Mouse (Mus musculus) spleen, postnatal 14 days (tissue): ENCODE data around the gene Ccnq.
A peak's percentile ranks its signal among the peaks of the same experiment; 100 is the strongest.

Source experiments
- DNase-seq, 2 experiments: peaks; one replicate each; pipeline ENCODE4 v3.0.0; 2021 to 2022; ENCODE audit warnings: low spot score in 2 of 2

Gene Ccnq

DNA sequence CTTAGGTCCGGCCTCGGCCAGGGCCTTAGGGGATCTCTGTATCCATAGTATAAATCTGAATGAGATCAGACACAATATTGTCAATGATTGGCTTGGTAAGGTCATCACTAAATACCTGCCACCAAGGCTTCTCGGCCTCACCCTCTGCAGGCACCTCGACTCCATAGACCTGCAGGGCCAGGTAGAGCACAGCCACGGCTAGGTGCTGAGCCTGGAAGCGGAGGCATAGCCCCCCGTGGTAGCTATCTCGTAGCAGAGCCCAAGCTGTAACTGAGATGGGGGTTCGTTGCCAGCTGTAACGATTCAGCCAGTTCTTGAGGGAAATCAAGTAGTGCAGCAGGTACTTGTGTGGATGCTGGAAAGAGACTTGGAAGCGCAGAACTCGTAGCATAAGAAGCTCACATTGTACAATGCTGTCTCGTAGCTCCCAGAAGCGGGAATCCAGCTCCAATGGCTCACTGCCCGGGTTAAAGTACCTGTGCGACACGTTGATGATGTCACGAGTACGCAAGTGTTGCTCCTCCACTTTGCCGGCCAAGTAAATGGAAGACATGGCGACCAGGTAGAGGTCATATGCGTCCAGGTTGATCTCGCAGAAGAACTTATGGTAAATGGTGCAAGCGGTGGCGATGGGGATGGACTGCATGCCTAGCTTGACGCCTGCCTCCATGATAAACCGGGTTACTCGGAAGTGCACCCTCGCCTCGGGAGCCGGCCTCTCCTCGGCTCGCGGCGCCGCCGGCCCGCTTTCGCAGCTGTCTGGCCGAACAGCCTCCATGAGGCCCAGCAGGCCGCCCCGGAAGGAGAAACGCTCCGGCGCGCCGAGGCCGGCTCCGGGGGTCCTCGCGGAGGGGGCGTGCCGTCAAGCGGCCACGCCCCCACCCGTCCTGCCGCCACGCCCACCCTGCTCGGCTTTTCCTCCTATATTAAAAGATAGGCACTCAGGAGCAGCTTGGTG lies at the start of gene Ccnq:
Ccnq (minus strand) TSS at position 845 of the 958 bp plus-strand sequence.
- DNase-seq = peak; percentile 58 to 67

- DNase-seq = no peak
These were observed 49.6 kb upstream of the Ccnq start for GRCm38 (mm10) chr11:78801094-78801493.

DNA sequence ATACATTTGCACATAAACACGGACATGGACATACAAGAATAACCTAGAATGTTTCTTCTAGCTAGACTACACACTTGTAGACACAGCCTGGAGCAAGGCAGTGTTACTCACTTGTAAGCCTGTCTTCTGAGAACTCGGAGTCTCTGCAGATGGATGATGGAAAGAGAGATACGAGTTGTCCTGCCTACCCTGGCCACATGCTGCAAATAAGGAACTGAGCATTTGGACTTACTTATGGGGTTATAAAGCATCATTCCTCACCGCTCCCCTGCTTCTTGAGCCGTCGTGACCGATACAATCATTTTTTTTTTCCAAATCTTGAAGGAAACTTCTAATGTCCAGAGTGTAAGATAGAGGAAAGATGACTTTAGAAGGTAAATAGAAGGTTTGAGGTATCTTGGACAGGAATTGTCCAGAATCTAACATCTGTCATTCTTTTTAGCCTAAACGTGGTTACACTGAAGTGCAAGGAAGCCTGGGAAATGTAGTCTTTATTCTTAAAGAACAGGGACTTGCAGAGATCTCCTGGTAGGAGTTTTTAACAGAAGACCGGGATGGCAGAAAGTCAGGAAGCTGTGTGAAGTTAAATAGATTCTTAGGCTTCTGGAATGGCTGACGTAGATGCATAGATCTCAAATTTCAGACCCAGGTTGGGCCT lies 44.7 kb upstream of the Ccnq start:
- DNase-seq = no peak

- no peak for DNase-seq
These were observed 41.6 kb upstream of the Ccnq start for GRCm38 (mm10) chr11:78793116-78793515.

DNA sequence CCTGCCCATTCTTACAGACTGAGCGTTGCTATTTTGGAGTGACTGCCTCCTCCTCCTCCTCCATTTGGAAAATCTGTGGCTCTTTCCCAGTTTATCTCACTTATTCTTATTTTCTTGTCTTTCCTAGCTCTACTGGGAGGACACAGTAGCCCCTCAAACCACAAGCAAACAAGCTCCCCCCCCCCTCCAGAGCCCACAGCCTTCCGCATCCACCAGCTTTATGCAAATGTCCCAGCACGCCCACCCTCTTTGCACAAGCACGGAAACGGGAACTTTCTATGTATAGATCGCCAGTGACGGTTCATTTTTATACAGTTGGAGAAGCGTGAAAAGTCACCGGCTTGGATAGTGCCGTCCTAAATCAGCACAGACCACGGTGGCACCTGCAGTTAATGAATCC lies 40.9 kb upstream of the Ccnq start:
- no peak for DNase-seq

DNA sequence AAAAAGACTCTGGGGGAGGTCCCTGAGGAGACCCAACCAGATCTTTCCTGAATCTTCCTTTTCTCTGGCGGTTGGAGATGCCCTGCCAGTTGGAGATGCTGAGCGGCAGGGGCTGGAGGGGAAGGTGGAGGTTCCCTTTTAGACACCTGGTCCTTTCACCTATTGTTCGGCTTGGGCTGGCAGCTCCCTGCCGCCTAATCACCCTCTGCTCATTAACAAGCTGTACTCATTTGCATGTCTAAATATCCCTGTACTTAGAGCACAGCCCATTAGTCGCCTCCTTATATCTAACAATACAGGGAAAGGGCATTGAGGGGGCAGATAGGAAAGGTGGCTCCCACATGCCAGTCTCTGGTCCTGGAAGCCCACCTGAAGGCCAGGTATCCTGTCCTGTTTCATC lies 40.5 kb upstream of the Ccnq start:
- DNase-seq = no peak

- DNase-seq = no peak
These were observed 40.1 kb upstream of the Ccnq start for GRCm38 (mm10) chr11:78791582-78791981.

- DNase-seq = no peak
These were observed 38.0 kb upstream of the Ccnq start for GRCm38 (mm10) chr11:78789370-78790060.

GRCm38 (mm10) chr11:78786013-78786431 lies 34.5 kb upstream of the Ccnq start:
- DNase-seq = no peak

DNA sequence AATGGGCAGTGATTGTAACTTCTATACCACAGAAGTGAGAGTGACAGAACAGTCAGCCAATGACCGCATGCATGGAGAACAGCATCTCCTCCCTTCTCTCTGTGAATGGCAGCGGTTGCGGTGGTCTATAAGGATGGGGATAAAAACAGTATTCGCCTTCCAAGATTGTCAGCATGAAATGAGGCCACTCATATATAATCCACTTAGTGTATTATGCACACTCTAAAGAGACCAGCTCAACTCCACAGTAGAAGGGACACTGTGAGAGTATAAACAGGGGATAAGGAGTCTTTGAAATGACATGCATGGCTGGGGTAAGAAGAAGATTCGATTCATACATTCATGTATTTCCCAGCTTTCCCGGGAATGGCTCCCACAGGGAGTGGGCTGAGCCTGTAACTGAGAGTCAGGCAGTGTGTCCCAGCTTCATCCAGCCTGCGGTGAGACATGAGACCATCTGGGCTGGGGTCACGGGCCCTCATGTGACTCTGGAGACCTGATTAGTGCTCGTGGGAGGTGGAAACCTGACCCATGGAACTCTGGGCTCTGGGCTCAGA lies 31.3 kb upstream of the Ccnq start:
- DNase-seq = no peak

GRCm38 (mm10) chr11:78782326-78782725 lies 30.8 kb upstream of the Ccnq start:
- DNase-seq = no peak

DNA sequence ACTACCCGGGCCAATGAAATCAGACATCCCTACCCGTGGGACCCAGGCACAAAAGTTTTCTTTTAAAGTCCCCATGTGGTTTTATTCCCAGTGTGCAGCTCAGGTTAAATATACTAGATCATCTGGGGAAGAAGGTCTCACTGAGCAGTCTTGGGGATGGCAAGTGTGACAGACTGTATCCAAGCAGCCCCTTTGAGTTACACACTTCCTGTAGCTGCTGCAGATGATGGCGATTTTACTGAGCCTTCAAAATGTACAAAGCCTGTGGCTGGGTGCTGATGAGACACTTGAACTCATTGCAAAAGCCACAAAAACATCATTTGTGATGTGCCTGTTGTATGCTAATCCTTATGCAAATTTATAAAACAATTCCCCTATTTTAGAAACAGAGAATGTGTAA lies 29.0 kb upstream of the Ccnq start:
- DNase-seq = no peak

GRCm38 (mm10) chr11:78780002-78780401 lies 28.5 kb upstream of the Ccnq start:
- no peak for DNase-seq

DNA sequence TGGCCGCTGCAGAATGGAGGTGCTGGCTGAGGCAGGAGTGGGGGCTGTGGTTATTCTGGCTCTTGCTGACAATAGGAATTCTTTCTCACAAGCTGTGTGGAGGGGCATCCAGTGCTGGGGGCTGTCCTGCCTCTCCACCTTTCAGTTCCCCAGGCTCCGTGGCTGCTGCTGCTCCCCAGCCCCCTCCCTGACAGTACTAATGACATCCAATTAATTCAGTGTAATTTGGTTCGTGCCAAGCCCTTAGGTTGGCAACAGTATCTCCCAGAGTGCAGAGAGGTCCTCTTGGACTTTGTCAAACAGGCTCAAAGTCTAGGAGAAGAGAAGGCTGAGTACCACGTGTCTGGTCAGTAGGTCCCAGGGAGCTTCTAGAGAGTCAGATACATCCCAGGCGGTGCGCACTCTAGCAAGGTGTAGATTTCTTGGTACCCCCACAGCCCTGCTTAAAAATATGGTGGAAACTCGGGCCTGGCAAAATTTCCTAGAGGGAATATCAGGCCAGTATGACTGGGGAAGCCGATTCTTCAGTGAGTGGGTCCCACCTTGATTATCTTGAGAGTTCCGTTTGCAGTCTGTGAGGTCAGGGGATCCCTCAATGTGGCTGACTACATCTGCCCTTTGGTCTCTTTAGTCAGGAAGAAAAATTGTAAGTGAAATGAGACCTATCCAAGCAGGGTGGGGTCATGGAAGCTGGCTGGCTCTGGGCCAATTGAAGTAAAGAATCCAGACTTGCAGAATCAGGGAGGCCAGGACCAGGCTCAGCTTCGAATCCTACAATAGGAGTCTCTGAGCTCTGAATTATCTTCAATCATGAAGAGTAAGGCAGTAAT lies 26.5 kb upstream of the Ccnq start:
- no peak for DNase-seq

DNA sequence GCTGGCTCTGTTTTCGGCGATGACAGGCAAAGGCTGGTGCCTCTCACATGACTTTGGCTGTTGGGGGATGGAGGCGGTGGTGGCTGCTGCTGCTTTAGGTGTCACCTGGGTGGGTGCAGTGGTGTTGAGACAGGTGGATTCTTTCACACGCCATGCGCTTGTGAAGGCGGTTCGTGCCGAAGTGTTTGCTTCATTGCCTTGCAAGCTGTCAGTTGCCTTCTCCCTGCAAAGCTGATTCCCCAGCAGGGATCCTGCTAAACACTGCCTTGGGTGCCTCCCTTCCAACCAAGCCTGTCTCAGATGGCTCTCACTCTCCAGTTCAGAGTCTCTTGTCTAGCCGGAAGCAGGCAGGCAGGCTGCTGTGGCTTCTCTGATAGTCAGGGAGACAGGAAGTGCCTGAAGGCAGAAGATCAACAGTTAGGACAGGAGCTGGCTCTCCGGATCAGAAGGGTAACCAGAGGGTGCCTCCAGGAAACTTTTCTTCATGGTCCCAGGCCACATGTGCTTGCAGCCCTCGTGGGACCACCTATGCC lies 20.3 kb upstream of the Ccnq start:
- no peak for DNase-seq

GRCm38 (mm10) chr11:78770436-78770835 lies 18.9 kb upstream of the Ccnq start:
- no peak for DNase-seq

- no peak for DNase-seq
These were observed 17.2 kb upstream of the Ccnq start for GRCm38 (mm10) chr11:78768778-78769177.

DNA sequence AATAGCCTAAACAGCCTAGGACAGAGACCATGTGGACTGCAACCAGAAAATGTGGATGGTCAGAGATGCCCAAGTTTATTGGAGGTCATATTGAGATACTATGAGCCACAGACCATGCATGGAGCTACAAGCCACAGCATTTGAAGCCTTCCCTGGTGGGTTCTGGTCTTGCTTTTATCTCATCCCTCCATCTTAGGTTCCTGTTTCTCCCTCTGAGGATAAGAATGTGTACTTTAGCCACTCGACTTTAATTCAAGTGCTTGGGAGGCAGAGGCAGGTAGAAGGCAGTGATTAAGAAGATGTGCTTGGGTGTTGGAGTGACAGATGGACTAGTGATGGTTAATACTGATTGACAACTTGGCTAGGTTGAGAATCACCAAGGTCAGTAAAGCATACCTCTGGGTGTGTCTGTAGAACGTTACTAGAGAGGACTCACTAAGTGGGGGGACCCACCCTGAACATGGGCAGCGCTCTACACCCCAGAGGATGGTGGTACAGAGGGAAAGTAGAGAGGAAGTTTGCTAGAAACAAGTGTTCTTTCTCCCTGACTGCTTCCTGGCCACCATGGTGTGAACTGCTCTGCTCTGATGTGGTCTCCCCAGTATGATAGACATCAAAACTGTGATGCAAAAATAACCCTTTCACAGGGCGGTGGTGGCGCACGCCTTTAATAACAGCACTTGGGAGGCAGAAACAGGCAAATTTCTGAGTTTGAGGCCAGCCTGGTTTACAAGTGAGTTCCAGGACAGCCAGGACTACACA lies 14.7 kb upstream of the Ccnq start:
- no peak for DNase-seq

DNA sequence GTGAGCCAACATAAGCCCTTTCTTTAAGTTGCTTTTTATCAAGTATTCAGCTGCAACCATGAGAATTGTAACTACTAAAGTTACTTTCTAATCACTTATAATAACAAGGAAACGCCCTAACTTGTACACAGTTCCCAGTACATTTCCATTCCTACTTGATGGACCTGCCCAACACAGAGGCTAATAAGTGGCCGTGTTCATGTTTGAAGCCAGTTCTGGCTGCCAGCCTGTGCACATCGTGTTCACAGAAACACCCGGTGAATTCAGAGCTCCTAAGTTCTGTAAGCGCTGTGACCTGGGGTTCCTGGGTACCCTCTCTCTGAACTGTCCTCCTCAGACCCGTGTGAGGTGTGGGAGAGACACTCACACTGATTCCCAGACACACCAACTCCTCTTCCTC lies 13.3 kb upstream of the Ccnq start:
- DNase-seq = no peak

GRCm38 (mm10) chr11:78764304-78764703 lies 12.8 kb upstream of the Ccnq start:
- DNase-seq = no peak
